Mouse (Mus musculus): ENCODE data around the gene Thrb.

The Thrb gene

GRCm38 (mm10) chr14:17875946-17876345 is 215.9 kb downstream of the Thrb start:
- no peak for DNase-seq (ENCODE audit: low spot score in 2 of 2)

GRCm38 (mm10) chr14:17879446-17879845 is 219.4 kb downstream of the Thrb start:
- no peak for DNase-seq (ENCODE audit: low spot score in 2 of 2)

- no peak for DNase-seq (ENCODE audit: low spot score in 2 of 2)
These were observed 224.8 kb downstream of the Thrb start for GRCm38 (mm10) chr14:17884884-17885283.

- no peak for DNase-seq (ENCODE audit: low spot score in 2 of 2)
These were observed 225.3 kb downstream of the Thrb start for GRCm38 (mm10) chr14:17885320-17885719.

- no peak for DNase-seq (ENCODE audit: low spot score in 2 of 2)
These were observed 234.7 kb downstream of the Thrb start for GRCm38 (mm10) chr14:17894791-17895190.

GRCm38 (mm10) chr14:17899733-17900413 is 239.8 kb downstream of the Thrb start:
- DNase-seq (ENCODE audit: low spot score in 2 of 2): no peak

- DNase-seq (ENCODE audit: low spot score in 2 of 2): no peak
These were observed 240.3 kb downstream of the Thrb start for GRCm38 (mm10) chr14:17900414-17900795.

GRCm38 (mm10) chr14:17902426-17902825 is 242.4 kb downstream of the Thrb start:
- no peak for DNase-seq (ENCODE audit: low spot score in 2 of 2)

- DNase-seq (ENCODE audit: low spot score in 2 of 2): no peak
These were observed 243.1 kb downstream of the Thrb start for GRCm38 (mm10) chr14:17903121-17903520.

- DNase-seq (ENCODE audit: low spot score in 2 of 2): no peak
These were observed 244.5 kb downstream of the Thrb start for GRCm38 (mm10) chr14:17904554-17904953.

- DNase-seq (ENCODE audit: low spot score in 2 of 2): no peak
These were observed 245.6 kb downstream of the Thrb start for GRCm38 (mm10) chr14:17905627-17906026.

- no peak for DNase-seq (ENCODE audit: low spot score in 2 of 2)
These were observed 246.9 kb downstream of the Thrb start for GRCm38 (mm10) chr14:17906931-17907330.

GRCm38 (mm10) chr14:17911157-17911556 is 251.1 kb downstream of the Thrb start:
- DNase-seq (ENCODE audit: low spot score in 2 of 2): no peak

GRCm38 (mm10) chr14:17912573-17913207 is 252.6 kb downstream of the Thrb start:
- no peak for DNase-seq (ENCODE audit: low spot score in 2 of 2)

GRCm38 (mm10) chr14:17915556-17915955 is 255.5 kb downstream of the Thrb start:
- no peak for DNase-seq (ENCODE audit: low spot score in 2 of 2)

GRCm38 (mm10) chr14:17916651-17917050 is 256.6 kb downstream of the Thrb start:
- no peak for DNase-seq (ENCODE audit: low spot score in 2 of 2)

- DNase-seq (ENCODE audit: low spot score in 2 of 2): no peak
These were observed 257.2 kb downstream of the Thrb start for GRCm38 (mm10) chr14:17917124-17917763.

- no peak for DNase-seq (ENCODE audit: low spot score in 2 of 2)
These were observed 257.8 kb downstream of the Thrb start for GRCm38 (mm10) chr14:17917899-17918298.

GRCm38 (mm10) chr14:17922807-17923704 is 263.0 kb downstream of the Thrb start:
- no peak for DNase-seq (ENCODE audit: low spot score in 2 of 2)

GRCm38 (mm10) chr14:17927469-17927868 is 267.4 kb downstream of the Thrb start:
- peak in 1 of 2 experiments; percentile 20 for DNase-seq (ENCODE audit: low spot score in 2 of 2)

GRCm38 (mm10) chr14:17929585-17929984 is 269.5 kb downstream of the Thrb start:
- no peak for DNase-seq (ENCODE audit: low spot score in 2 of 2)

GRCm38 (mm10) chr14:17933475-17933874 is 273.4 kb downstream of the Thrb start:
- no peak for DNase-seq (ENCODE audit: low spot score in 2 of 2)

Data from urinary bladder, postnatal 4 days (tissue).